Mouse (Mus musculus): ENCODE measurements at regions not wholly inside any gene's neighbourhood (a gene's known extent, or its start where the extent isn't known, plus 50 kb on each side); places are given as distances from the start of the nearest gene placed in this dataset.

DNA sequence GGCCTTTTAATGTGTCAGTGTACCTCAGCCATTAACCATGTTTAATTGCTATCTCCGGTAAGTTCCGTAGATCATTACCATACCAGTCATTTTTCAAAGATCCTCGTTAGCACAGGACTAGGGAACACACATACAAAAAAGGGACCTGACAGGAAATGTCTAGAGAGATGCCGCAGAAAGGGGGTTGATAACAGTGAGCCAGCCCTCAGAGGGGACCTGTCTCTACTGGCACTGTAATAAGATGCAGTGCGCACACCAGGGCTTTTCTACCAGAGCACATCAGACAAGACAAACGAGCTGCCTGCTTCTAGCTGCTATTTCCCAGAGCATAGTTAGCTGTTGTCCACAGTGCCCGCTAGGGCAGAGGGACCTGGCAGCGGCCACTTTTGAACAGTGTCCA is 199.1 kb downstream of the Sox11 start:
- DNase-seq (ENCODE audit: low read depth, low spot score) = no peak

DNA sequence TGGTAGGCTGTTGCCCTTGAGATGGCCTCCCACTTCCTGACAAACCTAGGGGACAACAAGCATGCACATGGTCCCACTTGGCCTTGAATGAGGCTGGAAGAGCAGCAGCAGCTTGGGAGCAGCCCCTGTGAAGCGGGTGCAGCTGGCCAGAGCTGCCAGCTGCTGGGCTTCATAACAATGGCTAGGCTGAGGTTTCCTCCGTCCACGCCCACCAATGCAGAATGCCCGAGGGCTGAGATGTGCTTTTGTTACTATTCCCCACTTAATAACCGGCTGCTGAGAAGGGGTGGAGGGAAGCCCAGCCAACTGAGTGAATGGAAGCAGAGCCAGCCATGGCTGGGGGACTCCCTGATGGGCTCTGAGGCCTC is 202.1 kb downstream of the Sox11 start:
- peak; percentile 54 for DNase-seq (ENCODE audit: low read depth, low spot score)

GRCm38 (mm10) chr12:27139683-27140334 is 202.6 kb downstream of the Sox11 start:
- DNase-seq (ENCODE audit: low read depth, low spot score) = peak; percentile 39

DNA sequence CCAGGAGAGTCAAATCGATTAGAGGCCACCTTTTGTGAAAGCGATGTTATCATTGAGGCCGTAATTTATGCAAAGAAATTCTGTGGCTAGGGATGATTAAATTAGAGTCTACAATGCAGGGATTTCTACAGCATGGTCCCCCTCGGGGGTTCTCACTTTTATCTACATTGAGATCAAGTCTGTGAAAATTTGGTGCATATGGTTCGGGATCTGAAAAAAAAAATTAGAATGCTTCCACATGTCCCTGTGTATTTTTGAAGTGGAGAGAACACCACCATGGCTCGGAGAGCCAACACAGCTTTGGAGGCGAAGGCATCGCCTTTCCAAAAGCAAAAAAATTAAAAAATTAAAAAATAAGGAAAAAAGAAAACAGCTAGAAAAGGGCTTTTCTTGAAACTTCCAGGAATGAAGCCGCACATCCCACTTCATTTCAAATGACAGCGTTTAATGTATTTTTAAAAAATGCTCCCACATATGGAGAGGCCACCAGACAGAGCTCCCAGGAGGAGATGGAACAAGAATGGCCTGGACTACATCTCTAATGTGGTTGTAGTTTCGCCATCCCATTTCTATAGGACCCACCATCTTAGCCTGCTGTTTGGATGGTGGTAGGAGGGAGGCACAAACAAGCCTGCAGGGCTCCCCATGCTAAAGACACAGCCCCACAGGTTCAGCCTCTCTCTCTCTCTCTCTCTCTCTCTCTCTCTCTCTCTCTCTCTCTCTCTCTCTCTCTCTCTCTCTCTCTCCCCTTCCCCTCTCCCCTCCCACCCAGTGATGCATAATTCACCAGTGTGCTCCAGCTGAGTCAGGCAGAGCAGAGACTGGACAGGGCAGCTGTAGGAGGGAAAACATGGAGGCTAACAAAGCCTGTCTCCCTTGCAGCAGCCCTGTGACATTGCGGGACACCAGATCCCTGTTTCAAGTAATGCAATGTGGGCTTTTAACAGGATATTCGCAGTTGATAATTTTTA is 203.4 kb downstream of the Sox11 start:
- no peak for DNase-seq (ENCODE audit: low read depth, low spot score)

DNA sequence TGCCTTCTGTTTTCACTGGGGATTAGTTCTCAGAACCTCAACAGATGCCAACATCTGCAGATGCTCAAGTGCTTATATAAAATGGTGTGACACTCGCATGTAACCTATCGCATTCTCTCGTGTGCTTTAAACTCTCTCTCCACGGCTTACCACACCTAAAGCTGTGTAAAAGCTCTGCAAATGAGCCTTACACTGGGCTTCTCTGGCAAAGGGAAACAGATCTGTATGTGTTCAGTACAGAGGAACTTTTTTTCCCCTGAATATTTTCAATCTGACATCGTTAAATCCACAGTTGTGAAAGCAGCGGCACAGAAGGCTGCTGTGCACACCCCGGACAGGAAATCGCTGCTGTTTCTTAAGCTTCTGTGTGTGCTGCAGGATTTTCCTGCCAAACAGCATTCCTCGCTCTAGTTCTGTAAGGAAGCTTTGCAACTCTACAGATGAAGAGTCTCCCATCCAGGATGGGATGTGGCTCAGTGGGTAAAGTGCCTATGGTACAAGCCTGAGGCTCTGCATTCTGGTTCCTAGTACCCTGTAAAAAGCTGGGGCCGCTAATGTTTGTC is 206.3 kb downstream of the Sox11 start:
- DNase-seq (ENCODE audit: low read depth, low spot score) = peak; percentile 49

GRCm38 (mm10) chr12:27130544-27130943 is 211.8 kb downstream of the Sox11 start:
- DNase-seq (ENCODE audit: low read depth, low spot score) = no peak

DNA sequence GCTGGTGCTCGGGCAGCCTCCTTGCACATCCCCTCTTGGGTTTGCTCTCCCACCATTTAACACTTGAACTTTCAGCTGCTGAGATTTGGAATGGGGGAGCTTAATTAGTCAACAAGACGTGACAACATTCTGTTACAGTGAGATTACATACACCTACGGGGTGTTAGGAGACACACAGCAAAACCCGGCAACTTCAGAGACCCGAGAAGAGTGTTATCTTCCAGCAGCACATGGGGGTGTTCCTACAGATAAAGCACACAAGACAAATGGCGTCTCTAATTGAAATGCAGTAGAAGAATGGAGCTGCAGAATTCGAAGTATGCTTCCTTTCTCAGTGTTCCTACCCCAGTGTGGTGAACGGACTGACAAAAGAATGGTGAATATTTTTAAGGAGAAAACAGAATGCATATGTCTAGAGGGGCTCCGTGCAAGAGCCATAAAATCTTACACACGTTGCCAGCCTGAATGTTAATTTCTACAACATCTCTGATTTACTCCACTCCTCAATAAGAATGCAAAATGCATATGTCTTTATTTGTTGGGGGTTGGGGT is 215.2 kb downstream of the Sox11 start:
- DNase-seq (ENCODE audit: low read depth, low spot score) = no peak

- no peak for DNase-seq (ENCODE audit: low read depth, low spot score)
These were observed 223.8 kb downstream of the Sox11 start for GRCm38 (mm10) chr12:27118581-27118980.

DNA sequence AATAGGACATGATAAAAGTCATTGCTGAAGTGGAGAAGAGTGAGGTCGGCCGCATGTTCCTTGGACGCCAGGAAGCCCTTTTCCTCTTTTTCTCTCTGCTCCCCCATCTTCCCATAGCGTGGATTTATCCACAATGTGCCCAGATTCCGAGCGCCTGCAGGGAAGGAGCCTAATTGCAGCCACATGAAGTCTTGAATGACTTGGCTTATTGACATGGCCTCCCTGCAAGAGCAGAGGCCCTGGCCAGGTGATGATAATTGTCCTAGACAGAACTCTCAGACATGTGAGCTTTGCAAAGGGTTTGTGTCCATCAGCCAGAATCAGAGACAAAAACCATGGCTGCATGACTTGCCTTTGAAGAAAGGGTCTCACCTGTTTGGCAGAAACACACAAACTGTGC is 227.0 kb downstream of the Sox11 start:
- no peak for DNase-seq (ENCODE audit: low read depth, low spot score)

GRCm38 (mm10) chr12:27104925-27105571 is 237.3 kb downstream of the Sox11 start:
- no peak for DNase-seq (ENCODE audit: low read depth, low spot score)

DNA sequence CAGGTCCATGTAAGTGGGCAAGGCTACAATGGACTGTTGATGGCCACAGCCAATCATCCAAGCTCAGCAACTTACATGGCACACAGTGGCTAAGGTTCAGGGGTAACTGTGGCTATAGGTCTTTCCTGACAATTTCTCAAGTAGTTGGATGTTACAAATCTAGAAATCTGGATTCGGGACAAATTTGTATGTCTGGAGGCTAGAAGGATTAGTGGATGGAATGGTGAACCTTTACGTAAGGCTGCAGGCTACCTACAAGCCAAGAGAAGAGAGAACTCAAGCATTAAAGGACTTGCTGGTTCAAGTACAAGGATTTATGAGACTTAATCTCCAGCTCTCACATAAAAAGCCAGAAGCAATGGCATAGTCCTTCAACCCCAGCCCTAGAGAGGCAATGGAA is 239.4 kb downstream of the Sox11 start:
- DNase-seq (ENCODE audit: low read depth, low spot score) = no peak

GRCm38 (mm10) chr12:27089206-27089605 is 253.2 kb downstream of the Sox11 start:
- no peak for DNase-seq (ENCODE audit: low read depth, low spot score)

- no peak for DNase-seq (ENCODE audit: low read depth, low spot score)
These were observed 256.5 kb downstream of the Sox11 start for GRCm38 (mm10) chr12:27085890-27086289.

GRCm38 (mm10) chr12:27083645-27084550 is 258.5 kb downstream of the Sox11 start:
- peak; percentile 30 for DNase-seq (ENCODE audit: low read depth, low spot score)

GRCm38 (mm10) chr12:27083089-27083488 is 259.3 kb downstream of the Sox11 start:
- DNase-seq (ENCODE audit: low read depth, low spot score) = peak; percentile 94

GRCm38 (mm10) chr12:27082624-27083023 is 259.8 kb downstream of the Sox11 start:
- DNase-seq (ENCODE audit: low read depth, low spot score) = peak; percentile 96

DNA sequence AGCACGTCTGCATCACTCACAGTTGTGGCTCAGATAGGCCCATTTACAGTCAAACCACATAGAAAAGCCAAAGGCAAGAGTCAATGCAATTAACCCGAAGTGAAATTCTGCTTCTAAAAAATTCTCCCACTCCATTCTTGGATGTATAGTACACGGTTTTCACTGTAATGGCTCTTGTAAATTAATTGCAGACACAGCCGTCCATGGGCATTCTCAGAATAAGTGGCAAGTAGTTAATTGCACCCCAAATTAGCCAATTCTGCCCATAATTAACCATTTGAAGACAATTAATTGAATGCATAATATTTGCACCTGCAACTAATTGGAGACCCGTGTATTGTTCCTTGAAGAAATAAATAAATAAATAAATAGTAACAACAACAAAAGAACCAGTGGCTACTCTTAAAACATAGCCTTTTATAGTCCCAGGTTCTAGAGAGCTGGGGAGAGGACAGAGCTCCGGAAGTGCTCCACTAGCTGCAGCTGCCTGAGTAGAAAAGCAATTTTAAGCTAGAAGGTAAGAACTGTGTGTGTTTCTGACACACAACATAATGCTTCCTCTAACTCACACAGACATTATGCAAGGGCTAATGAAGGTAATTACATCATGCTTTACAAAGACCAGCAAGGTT is 266.2 kb downstream of the Sox11 start:
- DNase-seq (ENCODE audit: low read depth, low spot score) = no peak

DNA sequence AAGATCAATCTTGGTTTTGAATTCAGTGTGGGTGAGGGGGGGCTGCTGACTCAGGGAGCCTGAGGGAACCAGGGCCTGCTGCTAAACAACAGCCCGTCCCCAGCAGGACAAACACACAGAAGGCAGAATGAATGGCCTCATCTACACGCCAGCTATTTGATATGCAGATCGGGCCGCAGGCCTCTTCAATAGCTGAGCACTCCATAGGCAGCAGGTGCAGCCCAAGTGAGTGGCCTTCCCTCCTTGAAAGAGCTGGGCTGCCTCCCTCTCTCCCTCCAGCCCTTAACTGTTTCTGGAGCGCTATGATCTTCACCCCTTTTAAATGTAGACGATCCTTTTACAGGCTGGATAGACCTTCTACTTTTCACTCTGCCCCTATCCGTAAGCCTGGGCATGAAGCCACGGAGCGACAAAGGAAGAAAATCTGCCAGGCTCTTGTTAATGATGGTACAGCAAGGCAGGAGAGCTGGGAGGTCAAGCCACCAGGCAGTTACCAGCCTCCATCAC is 277.3 kb downstream of the Sox11 start:
- DNase-seq (ENCODE audit: low read depth, low spot score) = peak; percentile 75

DNA sequence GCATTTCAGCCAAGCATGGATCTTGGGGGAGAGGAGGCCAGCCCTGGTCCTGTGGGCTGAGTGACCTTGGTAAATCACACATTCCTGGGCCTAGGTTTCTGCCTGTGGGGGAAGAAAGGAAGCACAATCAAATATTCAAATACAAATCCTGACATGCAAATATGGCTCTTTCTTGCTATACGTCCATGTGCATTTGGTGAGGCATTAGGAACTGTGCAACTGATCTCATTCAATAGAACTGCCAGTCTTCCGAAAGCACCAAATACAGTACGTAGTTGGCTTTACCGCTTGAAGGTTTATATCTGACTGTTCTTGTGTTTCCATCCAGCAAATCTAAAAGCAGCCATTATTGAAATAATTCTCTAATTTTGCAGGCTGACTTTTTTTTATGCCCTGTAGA is 278.9 kb downstream of the Sox11 start:
- DNase-seq (ENCODE audit: low read depth, low spot score) = no peak

Measured in R1 (cell line).